Mouse (Mus musculus) WW6 (cell line): ENCODE data around the gene Arl2.

ENCODE experiments used
- DNase-seq: peaks from one replicate; pipeline ENCODE4 v3.0.0-alpha.2; 2013; ENCODE audit warnings: low read depth, low spot score

Arl2 gene

GRCm38 (mm10) chr19:6126789-6127580, 14.4 kb downstream of the Arl2 start:
- DNase-seq = no peak

- peak; percentile 34 for DNase-seq
These were observed 15.1 kb downstream of the Arl2 start for GRCm38 (mm10) chr19:6126289-6126688.

GRCm38 (mm10) chr19:6124898-6125297, 16.4 kb downstream of the Arl2 start:
- DNase-seq = no peak

GRCm38 (mm10) chr19:6123330-6123729, 18.0 kb downstream of the Arl2 start:
- no peak for DNase-seq

GRCm38 (mm10) chr19:6121761-6122160, 19.6 kb downstream of the Arl2 start:
- DNase-seq = no peak

GRCm38 (mm10) chr19:6118677-6119185, 22.6 kb downstream of the Arl2 start:
- no peak for DNase-seq

- DNase-seq = peak; percentile 82
These were observed 23.2 kb downstream of the Arl2 start, which contains the start of gene Sac3d1 for GRCm38 (mm10) chr19:6117986-6118676. TSS of gene Sac3d1 (minus strand) at chr19:6118650.

GRCm38 (mm10) chr19:6117346-6117985, 23.9 kb downstream of the Arl2 start:
- DNase-seq = no peak

- no peak for DNase-seq
These were observed 25.1 kb downstream of the Arl2 start for GRCm38 (mm10) chr19:6116113-6116850.

- DNase-seq = no peak
These were observed 28.2 kb downstream of the Arl2 start for GRCm38 (mm10) chr19:6113116-6113515.

GRCm38 (mm10) chr19:6105586-6105985, 35.8 kb downstream of the Arl2 start, which contains the start of gene Naaladl1:
TSS of gene Naaladl1 (plus strand) at chr19:6105782.
- DNase-seq = no peak

GRCm38 (mm10) chr19:6104476-6104875, 36.9 kb downstream of the Arl2 start:
- no peak for DNase-seq

GRCm38 (mm10) chr19:6102169-6102853, 39.0 kb downstream of the Arl2 start:
- DNase-seq = no peak

GRCm38 (mm10) chr19:6101186-6101585, 40.2 kb downstream of the Arl2 start:
- DNase-seq = no peak

GRCm38 (mm10) chr19:6097847-6098246, 43.5 kb downstream of the Arl2 start:
- no peak for DNase-seq

GRCm38 (mm10) chr19:6094119-6094518, 47.2 kb downstream of the Arl2 start, which contains the start of gene AC131692.1:
TSS of gene AC131692.1 (plus strand) at chr19:6094419.
- no peak for DNase-seq

GRCm38 (mm10) chr19:6088841-6089240, 52.5 kb downstream of the Arl2 start:
- DNase-seq = no peak

GRCm38 (mm10) chr19:6085417-6085879, 55.9 kb downstream of the Arl2 start:
- DNase-seq = peak; percentile 65

- peak; percentile 98 for DNase-seq
These were observed 56.7 kb downstream of the Arl2 start, which contains the start of the genes Zfpl1 and Cdca5 for GRCm38 (mm10) chr19:6084478-6085248. TSS of gene Zfpl1 (minus strand) at chr19:6084956. TSS of gene Cdca5 (plus strand) at chr19:6084983.
